Mouse (Mus musculus) T-helper 17 cell (primary cell): ENCODE measurements around the gene Bpifb2.

Source experiments
- in situ Hi-C, 2 experiments: fragments of 300-600 bp; cut with MboI, MseI; formaldehyde crosslinking; loops; 1 replicate in 1 of 2; 2 replicates in 1 of 2; pipeline ENCODE4 v1.15.1; 2025; ENCODE audit warnings: high pct_unique_total_duplicates in 2 of 2

Gene Bpifb2

DNA sequence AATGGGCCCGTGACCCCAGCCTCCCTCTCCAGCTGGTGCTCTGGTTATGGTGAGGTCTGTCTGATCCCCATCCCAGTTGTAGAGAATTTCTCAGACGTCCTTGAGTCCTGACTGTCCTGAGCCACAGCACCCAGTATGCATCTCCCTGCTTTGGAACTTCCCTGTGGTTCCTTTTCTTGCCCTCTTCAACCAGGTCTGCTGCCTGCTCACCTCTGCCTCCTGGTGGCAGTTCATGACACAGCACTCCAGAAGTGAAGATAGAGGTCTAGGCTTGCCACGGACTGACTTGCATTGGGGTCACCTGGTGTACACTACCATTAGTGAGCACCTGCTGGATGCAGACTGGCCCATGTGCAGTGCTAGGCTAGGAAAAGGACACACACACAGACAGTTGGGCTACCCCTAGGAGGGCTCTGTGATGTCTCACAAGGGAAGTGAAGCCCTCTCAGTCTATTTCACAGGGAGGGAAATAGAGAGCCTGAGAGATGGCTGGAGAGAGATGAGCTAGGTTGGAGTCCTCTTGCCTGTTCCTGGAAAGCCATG, 55.1 kb downstream of the Bpifb2 start:
- in situ Hi-C loops, result loop anchor here (5.0 to 25.0 kb wide), 3 partner anchors 128 to 1768 kb away; partner anchors contain the start of gene Dnmt3c (in 1 of the 2)

DNA sequence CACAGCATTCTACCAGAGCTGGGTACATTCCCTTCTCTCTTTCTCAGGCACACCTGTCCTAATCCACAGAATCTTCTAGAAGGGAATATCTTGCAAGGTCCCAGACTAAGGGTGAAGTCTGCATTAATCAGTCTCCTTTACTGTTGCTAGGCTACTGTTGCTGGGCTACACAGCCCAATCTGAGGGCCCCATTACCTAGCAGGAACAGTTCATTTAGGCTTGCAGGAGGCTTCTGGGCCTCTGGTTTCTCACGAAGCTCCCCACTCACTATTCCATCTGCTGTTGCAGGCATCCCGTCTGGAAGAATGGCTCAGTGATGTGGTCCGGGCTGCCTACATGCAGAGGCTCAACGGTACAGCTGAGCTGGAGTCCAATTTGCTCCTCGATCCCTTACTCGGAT, 56.3 kb downstream of the Bpifb2 start:
- in situ Hi-C loops, result loop anchor here in 1 of 2 experiments (25.0 kb wide), 1 partner anchor 1769 kb away; no protein-coding TSS in a partner anchor

GRCm38 (mm10) chr2:153933311-153933710, 58.5 kb downstream of the Bpifb2 start:
- in situ Hi-C loops, result loop anchor here in 1 of 2 experiments (25.0 kb wide), 1 partner anchor 1771 kb away; no protein-coding TSS in a partner anchor

GRCm38 (mm10) chr2:153935348-153935747, 60.5 kb downstream of the Bpifb2 start:
- in situ Hi-C loops, result loop anchor here in 1 of 2 experiments (25.0 kb wide), 1 partner anchor 1773 kb away; no protein-coding TSS in a partner anchor

- in situ Hi-C loops, result loop anchor here in 1 of 2 experiments (25.0 kb wide), 1 partner anchor 1776 kb away; no protein-coding TSS in a partner anchor
Observed at GRCm38 (mm10) chr2:153937843-153938242, 63.0 kb downstream of the Bpifb2 start, which contains the start of gene Bpifb4. Gene Bpifb4 (plus strand): TSS chr2:153938212.

DNA sequence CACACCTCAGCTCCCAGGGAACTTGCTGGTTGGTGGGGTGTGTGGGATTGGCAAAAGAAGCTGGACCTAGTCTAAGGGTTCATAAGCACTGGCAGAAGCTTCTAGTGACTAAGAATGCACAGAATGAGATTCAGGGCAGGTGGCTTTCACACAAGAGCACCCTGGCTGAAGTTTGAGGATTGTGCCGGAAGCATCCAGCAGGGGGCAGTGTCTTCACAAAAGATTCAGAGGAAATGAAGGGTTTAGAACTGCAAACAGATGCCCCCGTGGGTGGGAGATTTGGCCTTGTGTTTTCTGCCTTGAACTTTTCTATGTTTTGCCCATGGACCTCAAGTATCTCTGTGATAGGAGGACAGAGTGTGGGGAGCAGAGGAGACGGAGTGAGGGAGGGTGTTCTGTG, 68.7 kb downstream of the Bpifb2 start:
- in situ Hi-C loops, result loop anchor here in 1 of 2 experiments (25.0 kb wide), 1 partner anchor 1781 kb away; no protein-coding TSS in a partner anchor

GRCm38 (mm10) chr2:153944567-153944966, 69.7 kb downstream of the Bpifb2 start:
- in situ Hi-C loops, result loop anchor here in 1 of 2 experiments (25.0 kb wide), 1 partner anchor 1782 kb away; no protein-coding TSS in a partner anchor
